Mouse (Mus musculus): ENCODE results near the gene Pex16. TPM values are rescaled to one million over a fixed set of nuclear protein-coding genes. Genes with fewer than 3 reads are reported as not detected.

The Pex16 gene
- polyA plus RNA-seq, 1 experiment from 2014 or later, result 40.1 TPM

- Histone ChIP-seq H3K27ac (replicated peaks) (no peak within 1 kb of the TSS), H3K9me3 (no peaks in the 10 kb centered on the region), H3K27me3 (no peaks in the 10 kb centered on the region), H3K36me3 (peaks cover 79% of the 10 kb centered on the region), H3K9ac (no peak within 1 kb of the TSS), H3K4me1 (replicated peaks) (peaks cover under 1% of the 10 kb centered on the region), H3K4me3 (no peak within 1 kb of the TSS), H3K4me2 (no peak within 1 kb of the TSS)
- no peak for ATAC-seq (ENCODE audit: low FRiP score, low read depth)
- 83% methylated on average over 5 of the region's 5 CpGs for WGBS
These were observed 7.6 kb downstream of the Pex16 start, which contains the start of gene 1700029I15Rik for GRCm38 (mm10) chr2:92381901-92382588. 1700029I15Rik (plus strand) TSS chr2:92382538.

- Histone ChIP-seq H3K4me1 (replicated peaks) (peaks cover 8% of the 10 kb centered on the region), H3K9ac (no peak overlapping the region), H3K9me3 (no peaks in the 10 kb centered on the region), H3K4me3 (no peak overlapping the region), H3K36me3 (peaks cover 84% of the 10 kb centered on the region), H3K27ac (replicated peaks) (no peak overlapping the region), H3K4me2 (no peak overlapping the region), H3K27me3 (no peaks in the 10 kb centered on the region)
- WGBS, result 93% methylated on average over 4 of the region's 4 CpGs
- ATAC-seq (ENCODE audit: low FRiP score, low read depth), result no peak
These were observed 8.3 kb downstream of the Pex16 start for GRCm38 (mm10) chr2:92382759-92383158.

- Histone ChIP-seq H3K9me3 (no peaks in the 10 kb centered on the region), H3K27ac (replicated peaks) (no peak overlapping the region), H3K4me2 (no peak overlapping the region), H3K9ac (no peak overlapping the region), H3K27me3 (no peaks in the 10 kb centered on the region), H3K36me3 (peaks cover 72% of the 10 kb centered on the region), H3K4me1 (replicated peaks) (peaks cover 19% of the 10 kb centered on the region), H3K4me3 (no peak overlapping the region)
- ATAC-seq (ENCODE audit: low FRiP score, low read depth), result no peak
- WGBS, result 82% methylated on average over 4 of the region's 4 CpGs
These were observed 9.6 kb downstream of the Pex16 start for GRCm38 (mm10) chr2:92384101-92384500.

- Histone ChIP-seq H3K4me1 (replicated peaks) (peaks cover 31% of the 10 kb centered on the region), H3K27me3 (no peaks in the 10 kb centered on the region), H3K9ac (no peak overlapping the region), H3K36me3 (peaks cover 62% of the 10 kb centered on the region), H3K27ac (replicated peaks) (no peak overlapping the region), H3K4me2 (no peak overlapping the region), H3K4me3 (no peak overlapping the region), H3K9me3 (no peaks in the 10 kb centered on the region)
- ATAC-seq (ENCODE audit: low FRiP score, low read depth), result no peak
- 84% methylated on average over 22 of the region's 22 CpGs for WGBS
These were observed 10.9 kb downstream of the Pex16 start for GRCm38 (mm10) chr2:92385113-92386051.

- Histone ChIP-seq H3K9me3 (no peaks in the 10 kb centered on the region), H3K27ac (replicated peaks) (no peak overlapping the region), H3K4me1 (replicated peaks) (peaks cover 47% of the 10 kb centered on the region), H3K9ac (no peak overlapping the region), H3K27me3 (no peaks in the 10 kb centered on the region), H3K4me3 (no peak overlapping the region), H3K4me2 (peak overlapping the region; percentile 90), H3K36me3 (peaks cover 53% of the 10 kb centered on the region)
- no peak for ATAC-seq (ENCODE audit: low FRiP score, low read depth)
- 93% methylated on average over 30 of the region's 30 CpGs for whole genome bisulfite sequencing
These were observed 12.5 kb downstream of the Pex16 start for GRCm38 (mm10) chr2:92386821-92387570.

GRCm38 (mm10) chr2:92387646-92388045 lies 13.2 kb downstream of the Pex16 start:
- Histone ChIP-seq H3K9me3 (no peaks in the 10 kb centered on the region), H3K36me3 (peaks cover 47% of the 10 kb centered on the region), H3K4me1 (replicated peaks) (peaks cover 53% of the 10 kb centered on the region), H3K27ac (replicated peaks) (0 out of 2 replicates have a peak overlapping the region, but pooled peaks have one; percentile 52), H3K4me2 (peak overlapping the region; percentile 90), H3K9ac (peak overlapping the region; percentile 87), H3K4me3 (peak overlapping the region; percentile 72), H3K27me3 (no peaks in the 10 kb centered on the region)
- 63% methylated on average over 4 of the region's 4 CpGs for WGBS
- no peak for ATAC-seq (ENCODE audit: low FRiP score, low read depth)

- peaks cover 42% of the 10 kb centered on the region for H3K36me3 ChIP-seq
- H3K4me3 ChIP-seq, result peak overlapping the region; percentile 72
- H3K9ac ChIP-seq, result peak overlapping the region; percentile 87
- H3K27me3 ChIP-seq, result no peaks in the 10 kb centered on the region
- ATAC-seq (ENCODE audit: low FRiP score, low read depth), result no peak
- H3K4me2 ChIP-seq, result peak overlapping the region; percentile 90
- no peaks in the 10 kb centered on the region for H3K9me3 ChIP-seq
- peaks cover 58% of the 10 kb centered on the region for H3K4me1 ChIP-seq (replicated peaks)
- WGBS, result 22% methylated on average over 3 of the region's 3 CpGs
- peak overlapping the region; percentile 95 for H3K27ac ChIP-seq (replicated peaks)
These were observed 13.6 kb downstream of the Pex16 start for GRCm38 (mm10) chr2:92388081-92388517.

GRCm38 (mm10) chr2:92388891-92389641 lies 14.6 kb downstream of the Pex16 start:
- H3K9me3 ChIP-seq, result no peaks in the 10 kb centered on the region
- ATAC-seq (ENCODE audit: low FRiP score, low read depth), result peak; percentile 92
- H3K4me1 ChIP-seq (replicated peaks), result peaks cover 62% of the 10 kb centered on the region
- H3K4me2 ChIP-seq, result peak overlapping the region; percentile 90
- peaks cover 33% of the 10 kb centered on the region for H3K36me3 ChIP-seq
- peak overlapping the region; percentile 95 for H3K27ac ChIP-seq (replicated peaks)
- under 1% methylated on average over 58 of the region's 62 CpGs for WGBS
- peak overlapping the region; percentile 72 for H3K4me3 ChIP-seq
- peak overlapping the region; percentile 87 for H3K9ac ChIP-seq
- H3K27me3 ChIP-seq, result no peaks in the 10 kb centered on the region

- H3K36me3 ChIP-seq, result peaks cover 28% of the 10 kb centered on the region
- H3K9ac ChIP-seq, result peak overlapping the region; percentile 87
- peak overlapping the region; percentile 90 for H3K4me2 ChIP-seq
- H3K4me3 ChIP-seq, result peak overlapping the region; percentile 72
- ATAC-seq (ENCODE audit: low FRiP score, low read depth), result no peak
- no peaks in the 10 kb centered on the region for H3K9me3 ChIP-seq
- H3K27me3 ChIP-seq, result no peaks in the 10 kb centered on the region
- 2% methylated on average over 10 of the region's 10 CpGs for WGBS
- peak overlapping the region; percentile 95 for H3K27ac ChIP-seq (replicated peaks)
- H3K4me1 ChIP-seq (replicated peaks), result peaks cover 62% of the 10 kb centered on the region
These were observed 15.2 kb downstream of the Pex16 start for GRCm38 (mm10) chr2:92389645-92390044.

- Histone ChIP-seq H3K4me2 (peak overlapping the region; percentile 90), H3K4me3 (no peak overlapping the region), H3K4me1 (replicated peaks) (peaks cover 62% of the 10 kb centered on the region), H3K36me3 (peaks cover 21% of the 10 kb centered on the region), H3K27ac (replicated peaks) (peak overlapping the region; percentile 95), H3K9me3 (no peaks in the 10 kb centered on the region), H3K9ac (0 out of 2 replicates have a peak overlapping the region, but pooled peaks have one; percentile 87), H3K27me3 (no peaks in the 10 kb centered on the region)
- no peak for ATAC-seq (ENCODE audit: low FRiP score, low read depth)
- WGBS, result 76% methylated on average over 6 of the region's 6 CpGs
These were observed 15.9 kb downstream of the Pex16 start for GRCm38 (mm10) chr2:92390206-92390930.
